Mouse (Mus musculus) C2C12 (cell line): ENCODE data around the gene Lmod2. TPM values are rescaled to one million over a fixed set of nuclear protein-coding genes. Genes with fewer than 3 reads are reported as not detected.

Experiments
- H3K27me3 ChIP-seq: one replicate; pipeline ENCODE4 v1.6.1; 2011; ENCODE audit not compliant: control insufficient read depth, insufficient read depth, insufficient read length
- H3K36me3 ChIP-seq: one replicate; pipeline ENCODE4 v1.6.1; 2011; ENCODE audit not compliant: control insufficient read depth, insufficient read depth
- H3K4me3 ChIP-seq: one replicate; pipeline ENCODE4 v1.5.1; 2011; ENCODE audit warnings: mild to moderate bottlenecking, control low read depth; ENCODE audit not compliant: poor library complexity, insufficient read depth, severe bottlenecking
- H3K79me2 ChIP-seq: one replicate; pipeline ENCODE4 v1.6.1; 2011; ENCODE audit not compliant: control insufficient read depth, insufficient read depth
- H3K79me3 ChIP-seq: one replicate; pipeline ENCODE4 v1.6.1; 2011; ENCODE audit warnings: low read depth, control low read depth
- H3ac ChIP-seq: one replicate; pipeline ENCODE3; 2011; ENCODE audit warnings: low read depth; ENCODE audit not compliant: control insufficient read depth, insufficient read length
- CEBPB ChIP-seq: IDR thresholded peaks from one replicate; pipeline ENCODE4 v1.6.1; 2011; ENCODE audit warnings: low read depth, mild to moderate bottlenecking, control low read depth, moderate library complexity
- CTCF ChIP-seq: IDR thresholded peaks from one replicate; pipeline ENCODE4 v1.5.1; 2011; ENCODE audit not compliant: control insufficient read depth, insufficient read depth, insufficient read length
- FOSL1 ChIP-seq: IDR thresholded peaks from one replicate; pipeline ENCODE4 v1.8.0; 2011; ENCODE audit warnings: mild to moderate bottlenecking, low read length; ENCODE audit not compliant: poor library complexity, insufficient read depth, severe bottlenecking
- MAX ChIP-seq: IDR thresholded peaks from one replicate; pipeline ENCODE4 v1.6.1; 2011; ENCODE audit warnings: mild to moderate bottlenecking, control low read depth
- MYOD1 ChIP-seq: IDR thresholded peaks from one replicate; pipeline ENCODE4 v1.6.1; 2011; ENCODE audit warnings: low read depth; ENCODE audit not compliant: control insufficient read depth, insufficient read length
- MYOG ChIP-seq: IDR thresholded peaks from one replicate; pipeline ENCODE4 v1.6.1; 2011; ENCODE audit not compliant: control insufficient read depth, insufficient read length; ENCODE audit errors: extremely low read depth
- USF1 ChIP-seq: IDR thresholded peaks from one replicate; pipeline ENCODE4 v1.6.1; 2011; ENCODE audit warnings: low read depth, mild to moderate bottlenecking, control low read depth, moderate library complexity
- polyA plus RNA-seq: library from polyadenylated mRNA; unstranded; fragments of >200 nt; fragmentation: generic; extraction: Trizol; gene quantifications from one replicate; pipeline ENCODE4 v1.2.1, GENCODE M21; 2012; ENCODE audit warnings: missing spikeins

The Lmod2 gene
- polyA plus RNA-seq, 1 experiment: 0.07 TPM

- no peaks in the 10 kb centered on the region for H3K27me3 ChIP-seq
- H3K36me3 ChIP-seq: no peaks in the 10 kb centered on the region
- no peak overlapping the region for H3ac ChIP-seq
- H3K4me3 ChIP-seq: no peak overlapping the region
- TF ChIP-seq MAX (no peak), FOSL1 (no peak), USF1 (no peak), CEBPB (no peak), MYOG (no peak), MYOD1 (no peak), CTCF (no peak)
- peaks cover 91% of the 10 kb centered on the region for H3K79me3 ChIP-seq
- peaks cover 100% of the 10 kb centered on the region for H3K79me2 ChIP-seq
These were observed 47.9 kb downstream of the Lmod2 start for GRCm38 (mm10) chr6:24645346-24646053.

- Histone ChIP-seq H3K4me3 (no peak overlapping the region), H3K79me3 (peaks cover 88% of the 10 kb centered on the region), H3K79me2 (peaks cover 100% of the 10 kb centered on the region), H3K27me3 (no peaks in the 10 kb centered on the region), H3K36me3 (no peaks in the 10 kb centered on the region), H3ac (no peak overlapping the region)
- TF ChIP-seq MYOD1 (no peak), MAX (no peak), FOSL1 (no peak), CEBPB (no peak), MYOG (no peak), USF1 (no peak), CTCF (no peak)
These were observed 49.6 kb downstream of the Lmod2 start for GRCm38 (mm10) chr6:24647103-24647691.

- H3K36me3 ChIP-seq: no peaks in the 10 kb centered on the region
- H3K79me3 ChIP-seq: peaks cover 88% of the 10 kb centered on the region
- H3K27me3 ChIP-seq: no peaks in the 10 kb centered on the region
- no peak overlapping the region for H3ac ChIP-seq
- H3K4me3 ChIP-seq: no peak overlapping the region
- H3K79me2 ChIP-seq: peaks cover 100% of the 10 kb centered on the region
- TF ChIP-seq FOSL1: no peak
- TF ChIP-seq MAX: no peak
- TF ChIP-seq MYOD1: no peak
- no peak for TF ChIP-seq CTCF
These were observed 50.8 kb downstream of the Lmod2 start for GRCm38 (mm10) chr6:24648403-24648802.

GRCm38 (mm10) chr6:24650719-24651118, 53.2 kb downstream of the Lmod2 start:
- H3ac ChIP-seq: no peak overlapping the region
- no peaks in the 10 kb centered on the region for H3K36me3 ChIP-seq
- H3K27me3 ChIP-seq: no peaks in the 10 kb centered on the region
- H3K79me2 ChIP-seq: peaks cover 100% of the 10 kb centered on the region
- no peak for TF ChIP-seq MYOD1
- no peak for TF ChIP-seq CEBPB
- TF ChIP-seq FOSL1: no peak
- TF ChIP-seq CTCF: no peak
- TF ChIP-seq MYOG: no peak
- H3K79me3 ChIP-seq: peaks cover 88% of the 10 kb centered on the region
- H3K4me3 ChIP-seq: no peak overlapping the region

GRCm38 (mm10) chr6:24651538-24651937, 54.0 kb downstream of the Lmod2 start:
- Histone ChIP-seq H3K79me2 (peaks cover 100% of the 10 kb centered on the region), H3ac (no peak overlapping the region), H3K27me3 (no peaks in the 10 kb centered on the region), H3K36me3 (no peaks in the 10 kb centered on the region), H3K4me3 (no peak overlapping the region), H3K79me3 (peaks cover 89% of the 10 kb centered on the region)
- TF ChIP-seq MAX: no peak
- TF ChIP-seq MYOG: no peak
- no peak for TF ChIP-seq USF1
- TF ChIP-seq CTCF: no peak
- no peak for TF ChIP-seq FOSL1
- no peak for TF ChIP-seq CEBPB
- TF ChIP-seq MYOD1: no peak

Other genes starting within 250 kb of the Lmod2 start
- gene Iqub, start 82.7 kb upstream of the Lmod2 start, polyA plus RNA-seq: not detected
- 215 TPM for gene Ndufa5, start 69.7 kb upstream of the Lmod2 start, polyA plus RNA-seq
- gene Asb15, start 69.6 kb upstream of the Lmod2 start, polyA plus RNA-seq: not detected
- gene Wasl, start 67.2 kb downstream of the Lmod2 start, polyA plus RNA-seq: 9.5 TPM
- 0.01 TPM for gene Hyal6, start 135.5 kb downstream of the Lmod2 start, polyA plus RNA-seq
- gene Hyal4, start 150.6 kb downstream of the Lmod2 start, polyA plus RNA-seq: not detected
- gene Spam1, start 193.4 kb downstream of the Lmod2 start, polyA plus RNA-seq: not detected